Mouse (Mus musculus) kidney, embryonic 16.5 days (tissue): ENCODE measurements around the gene Ap3b1. TPM values are rescaled to one million over a fixed set of nuclear protein-coding genes. Genes with fewer than 3 reads are reported as not detected.

Experiments
- microRNA-seq: library from miRNA; unstranded; fragments of <30 nt; microRNA quantifications from one replicate; pipeline ENCODE4, GENCODE M21; 2016
- polyA plus RNA-seq: library from polyadenylated mRNA; unstranded; fragments of >200 nt; fragmentation: Nextera tagmentation; extraction: Ambion mirVana; gene quantifications from 2 replicates; pipeline ENCODE4 v1.2.1, GENCODE M21; 2015

Gene Ap3b1
- polyA plus RNA-seq, 1 experiment from 2014 or later = 48.6 TPM

Small RNA genes within 50 kb of the gene (microRNA-seq; reads per million reads assigned to microRNA genes)
- not detected for gene Gm25109

Other genes starting within 250 kb of the Ap3b1 start
- 37.9 and 39.5 TPM in 2 replicates for gene Scamp1, start 73.1 kb upstream of the Ap3b1 start, polyA plus RNA-seq